ENCODE assay signal across 11 mouse cellular contexts in the genomic region with DNA sequence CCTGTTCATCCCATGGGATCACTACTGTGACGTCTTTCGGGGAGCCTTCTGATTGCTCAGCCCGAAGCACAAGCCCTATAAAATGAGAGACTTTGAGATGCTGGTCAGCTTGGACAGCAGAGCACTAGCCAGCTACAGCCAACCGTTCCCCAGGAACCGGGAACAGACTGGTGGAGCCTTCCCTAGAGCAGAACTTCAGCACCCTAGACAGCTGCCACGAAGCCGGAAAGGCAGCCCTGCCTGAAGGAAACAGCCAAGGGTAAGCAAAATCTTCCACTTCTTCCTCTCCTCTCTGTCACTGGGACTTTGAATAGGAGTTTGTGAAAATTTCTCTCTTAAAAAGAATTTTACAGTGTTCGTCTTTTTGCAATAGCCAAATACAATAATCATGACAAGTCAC. TPM values are rescaled to one million over a fixed set of nuclear protein-coding genes. Genes with fewer than 3 reads are reported as not detected.
A peak's percentile ranks its signal among the peaks of the same experiment; 100 is the strongest.
DNase-seq lines count a peak whose midpoint lies in the region; ATAC-seq and TF ChIP-seq lines count a peak whose summit lies in the region.
"Had no signal": no experiment of that assay in that cellular context is flagged by ENCODE, and none has a peak within 500 bp of the region (broad histone marks: within the 10 kb centered on the region; RNA-seq: fewer than 3 reads in every experiment).

Gene Vip (plus strand): TSS at position 107 of the 400 bp plus-strand sequence.

- no peak within 1 kb of the TSS for H3K4me2 ChIP-seq in forebrain, embryonic 15.5 days (replicated peaks)
- H3K4me2 ChIP-seq in lung, embryonic 14.5 days = no peak within 1 kb of the TSS
- no peak within 1 kb of the TSS for H3K4me2 ChIP-seq in embryonic facial prominence, embryonic 14.5 days (ENCODE audit: low read depth, low read length)
- no peak within 1 kb of the TSS for H3K4me2 ChIP-seq in midbrain, embryonic 15.5 days
- H3K4me2 ChIP-seq: embryonic facial prominence, embryonic 13.5 days had no signal

- no peak within 1 kb of the TSS for H3K9ac ChIP-seq in forebrain, embryonic 15.5 days (replicated peaks)
- no peak within 1 kb of the TSS for H3K9ac ChIP-seq in lung, embryonic 14.5 days
- no peak within 1 kb of the TSS for H3K9ac ChIP-seq in embryonic facial prominence, embryonic 14.5 days (ENCODE audit: low read depth, low read length)
- no peak within 1 kb of the TSS for H3K9ac ChIP-seq in midbrain, embryonic 15.5 days
- H3K9ac ChIP-seq: embryonic facial prominence, embryonic 13.5 days had no signal

- WGBS in forebrain, embryonic 10.5 days = 32% methylated on average over 8 of the region's 8 CpGs
- 34% methylated on average over 8 of the region's 8 CpGs for WGBS in forebrain, embryonic 15.5 days
- WGBS in lung, embryonic 14.5 days = 27% methylated on average over 8 of the region's 8 CpGs
- 29% methylated on average over 8 of the region's 8 CpGs for WGBS in embryonic facial prominence, embryonic 14.5 days
- 38% methylated on average over 8 of the region's 8 CpGs for WGBS in midbrain, embryonic 15.5 days
- 37% methylated on average over 8 of the region's 8 CpGs for WGBS in cerebellum, adult 2 months

- H3K4me3 ChIP-seq in forebrain, embryonic 10.5 days = no peak within 1 kb of the TSS
- no peak within 1 kb of the TSS for H3K4me3 ChIP-seq in forebrain, embryonic 15.5 days
- H3K4me3 ChIP-seq in lung, embryonic 14.5 days (ENCODE audit: low read depth, low read length) = no peak within 1 kb of the TSS
- H3K4me3 ChIP-seq in embryonic facial prominence, embryonic 14.5 days (ENCODE audit: low read depth, low read length) = no peak within 1 kb of the TSS
- H3K4me3 ChIP-seq in midbrain, embryonic 15.5 days = no peak within 1 kb of the TSS
- no peak within 1 kb of the TSS for H3K4me3 ChIP-seq in cerebellum, adult 2 months (replicated peaks; ENCODE audit: insufficient read depth, low read depth, low read length)
- H3K4me3 ChIP-seq: embryonic facial prominence, embryonic 13.5 days had no signal

- TF ChIP-seq POLR2A in cerebellum, adult 2 months (IDR thresholded peaks at IDR 0.05; ENCODE audit: borderline replicate concordance, insufficient read depth, low read length) = no peak

- no peak for TF ChIP-seq CTCF in lung, embryonic 14.5 days (IDR thresholded peaks at IDR 0.05; ENCODE audit: low read depth)
- TF ChIP-seq CTCF in cerebellum, adult 2 months (IDR thresholded peaks at IDR 0.05; ENCODE audit: borderline replicate concordance, insufficient read depth, low read depth, low read length) = no peak

- DNase-seq in forebrain, embryonic 10.5 days (ENCODE audit: extremely low spot score, low spot score) = peak; percentile 23
- DNase-seq in lung, embryonic 14.5 days = peak; percentile 86
- no peak for DNase-seq in lung, adult 18-20 months
- peak; percentile 50 for DNase-seq in embryonic facial prominence, embryonic 14.5 days (ENCODE audit: low spot score)
- peak; percentile 41 for DNase-seq in lung, postnatal 14 days
- DNase-seq in cerebellum, adult 2 months = no peak

- H3K36me3 ChIP-seq in forebrain, embryonic 10.5 days (replicated peaks) = no peaks in the 10 kb centered on the region
- no peaks in the 10 kb centered on the region for H3K36me3 ChIP-seq in forebrain, embryonic 15.5 days
- no peaks in the 10 kb centered on the region for H3K36me3 ChIP-seq in lung, embryonic 14.5 days (ENCODE audit: insufficient read depth)
- H3K36me3 ChIP-seq in embryonic facial prominence, embryonic 14.5 days (ENCODE audit: control insufficient read depth, insufficient read depth, low read length) = no peaks in the 10 kb centered on the region
- no peaks in the 10 kb centered on the region for H3K36me3 ChIP-seq in midbrain, embryonic 15.5 days (replicated peaks)
- H3K36me3 ChIP-seq: embryonic facial prominence, embryonic 13.5 days had no signal

- no peak within 1 kb of the TSS for H3K27ac ChIP-seq in forebrain, embryonic 10.5 days
- H3K27ac ChIP-seq in forebrain, embryonic 15.5 days (replicated peaks) = no peak within 1 kb of the TSS
- H3K27ac ChIP-seq in lung, embryonic 14.5 days (ENCODE audit: low read depth) = no peak within 1 kb of the TSS
- H3K27ac ChIP-seq in embryonic facial prominence, embryonic 14.5 days (replicated peaks; ENCODE audit: low read depth, low read length) = no peak within 1 kb of the TSS
- H3K27ac ChIP-seq in midbrain, embryonic 15.5 days = no peak within 1 kb of the TSS
- no peak within 1 kb of the TSS for H3K27ac ChIP-seq in cerebellum, adult 2 months (ENCODE audit: insufficient read depth, low read length)
- H3K27ac ChIP-seq: embryonic facial prominence, embryonic 13.5 days; macrophage had no signal

- H3K27me3 ChIP-seq in forebrain, embryonic 10.5 days (ENCODE audit: poor library complexity, severe bottlenecking) = no peaks in the 10 kb centered on the region
- no peaks in the 10 kb centered on the region for H3K27me3 ChIP-seq in forebrain, embryonic 15.5 days
- no peaks in the 10 kb centered on the region for H3K27me3 ChIP-seq in lung, embryonic 14.5 days (ENCODE audit: insufficient read depth, low read length)
- H3K27me3 ChIP-seq in embryonic facial prominence, embryonic 14.5 days (replicated peaks; ENCODE audit: control insufficient read depth, insufficient read depth, low read length) = no peaks in the 10 kb centered on the region
- no peaks in the 10 kb centered on the region for H3K27me3 ChIP-seq in midbrain, embryonic 15.5 days (replicated peaks)
- H3K27me3 ChIP-seq in cerebellum, adult 2 months (ENCODE audit: control insufficient read depth, insufficient read depth, low read length) = no peaks in the 10 kb centered on the region
- H3K27me3 ChIP-seq: embryonic facial prominence, embryonic 13.5 days had no signal

- ATAC-seq in forebrain, embryonic 15.5 days (replicated peaks) = no peak
- ATAC-seq in lung, embryonic 14.5 days (ENCODE audit: insufficient read depth) = peak; percentile 41; the same call in 1 of the 2 replicates
- no peak for ATAC-seq in embryonic facial prominence, embryonic 14.5 days (ENCODE audit: low read depth)
- ATAC-seq in midbrain, embryonic 15.5 days (replicated peaks) = no peak

- no peaks in the 10 kb centered on the region for H3K4me1 ChIP-seq in forebrain, embryonic 10.5 days
- H3K4me1 ChIP-seq in forebrain, embryonic 15.5 days = no peaks in the 10 kb centered on the region
- no peaks in the 10 kb centered on the region for H3K4me1 ChIP-seq in lung, embryonic 14.5 days (ENCODE audit: insufficient read depth)
- no peaks in the 10 kb centered on the region for H3K4me1 ChIP-seq in embryonic facial prominence, embryonic 14.5 days (ENCODE audit: control insufficient read depth, insufficient read depth, low read length)
- no peaks in the 10 kb centered on the region for H3K4me1 ChIP-seq in midbrain, embryonic 15.5 days
- no peaks in the 10 kb centered on the region for H3K4me1 ChIP-seq in cerebellum, adult 2 months (ENCODE audit: control insufficient read depth, insufficient read depth, low read length)
- H3K4me1 ChIP-seq: embryonic facial prominence, embryonic 13.5 days had no signal

- H3K9me3 ChIP-seq in forebrain, embryonic 10.5 days = no peaks in the 10 kb centered on the region
- no peaks in the 10 kb centered on the region for H3K9me3 ChIP-seq in forebrain, embryonic 15.5 days
- H3K9me3 ChIP-seq in lung, embryonic 14.5 days (ENCODE audit: low read depth, low read length) = no peaks in the 10 kb centered on the region
- no peaks in the 10 kb centered on the region for H3K9me3 ChIP-seq in embryonic facial prominence, embryonic 14.5 days (ENCODE audit: control insufficient read depth, low read length)
- no peaks in the 10 kb centered on the region for H3K9me3 ChIP-seq in midbrain, embryonic 15.5 days
- H3K9me3 ChIP-seq: embryonic facial prominence, embryonic 13.5 days had no signal

RNA-seq across cellular contexts. Expression of gene Vip, which starts in this region (rescaled TPM):
- not detected in 2 replicates for polyA plus RNA-seq in forebrain, embryonic 10.5 days (2016; fragmentation: Nextera tagmentation; extraction: Ambion mirVana)
- not detected in 2 replicates for polyA plus RNA-seq in forebrain, embryonic 15.5 days (2015; fragmentation: Nextera tagmentation; extraction: Ambion mirVana)
- 0.16 TPM in 1 of 2 replicates, not detected in the other for polyA plus RNA-seq in lung, embryonic 14.5 days (2014; fragmentation: Nextera tagmentation; extraction: Ambion mirVana)
- polyA plus RNA-seq in embryonic facial prominence, embryonic 14.5 days (2014; fragmentation: Nextera tagmentation; extraction: Ambion mirVana) = 2.7 and 3.2 TPM in 2 replicates
- 0.77 and 1.1 TPM in 2 replicates for polyA plus RNA-seq in midbrain, embryonic 15.5 days (2015; fragmentation: Nextera tagmentation; extraction: Ambion mirVana)
- polyA plus RNA-seq in cerebellum, adult 2 months (2012; rRNA removed) = 1.9 and 3.7 TPM in 2 replicates
- polyA plus RNA-seq: C2C12; embryonic facial prominence, embryonic 13.5 days; macrophage had no signal

Comparison
In these comparisons a context has a peak if more than half of its experiments do, and no peak if none do; other contexts are left out.
1. DNase-seq: peak in embryonic facial prominence, embryonic 14.5 days (single experiment) and lung, postnatal 14 days (single experiment); none in lung, adult 18-20 months (0 of 2) and cerebellum, adult 2 months (0 of 2).
2. Peak in DNase-seq in forebrain, embryonic 10.5 days; RNA of the gene not detected or under 1 TPM.
3. Peak in DNase-seq and ATAC-seq in lung, embryonic 14.5 days; RNA of the gene not detected or under 1 TPM.